Mouse (Mus musculus) cortical plate, adult 2 months (tissue): ENCODE measurements around the gene B4gat1.

Source experiments
- CTCF ChIP-seq: fragments of 200-500 bp; IDR thresholded peaks from 2 replicates; pipeline ENCODE4 v1.5.1; 2011; ENCODE audit warnings: mild to moderate bottlenecking, control low read depth, low read length; ENCODE audit not compliant: insufficient read depth; ENCODE audit errors: extremely low read depth
- POLR2A ChIP-seq: fragments of 200-500 bp; IDR thresholded peaks from 2 replicates; pipeline ENCODE4 v1.6.1; 2011; ENCODE audit warnings: mild to moderate bottlenecking, low read length, control low read depth; ENCODE audit not compliant: insufficient read depth; ENCODE audit errors: extremely low read depth

DNA sequence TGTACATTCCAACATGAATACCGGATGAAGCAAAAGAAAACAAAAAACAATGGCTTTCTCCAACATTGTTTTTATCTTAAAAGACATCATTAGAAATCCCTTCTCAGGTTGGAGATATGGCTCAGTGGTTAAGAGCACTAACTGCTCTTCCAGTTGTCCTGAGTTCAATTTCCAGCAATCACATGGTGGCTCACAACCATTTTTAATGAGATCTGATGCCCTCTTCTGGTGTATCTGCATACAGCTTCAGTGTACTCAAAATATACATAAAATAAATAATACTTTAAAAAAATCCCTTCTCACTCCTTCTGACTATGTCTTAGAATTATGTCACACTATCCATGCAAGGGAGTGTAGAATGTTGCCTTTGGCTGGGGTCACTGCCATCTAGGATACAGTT is 40.7 kb downstream of the B4gat1 start:
- TF ChIP-seq POLR2A (no peak), CTCF (no peak)
